Mouse (Mus musculus) layer of hippocampus, adult 18-20 months (tissue): ENCODE measurements at regions not wholly inside any gene's neighbourhood (a gene's known extent, or its start where the extent isn't known, plus 50 kb on each side); places are given as distances from the start of the nearest gene placed in this dataset.

Experiments
- DNase-seq, 2 experiments: peaks; one replicate each; pipeline ENCODE4 v3.0.0; 2022; ENCODE audit warnings: low spot score in 2 of 2

DNA sequence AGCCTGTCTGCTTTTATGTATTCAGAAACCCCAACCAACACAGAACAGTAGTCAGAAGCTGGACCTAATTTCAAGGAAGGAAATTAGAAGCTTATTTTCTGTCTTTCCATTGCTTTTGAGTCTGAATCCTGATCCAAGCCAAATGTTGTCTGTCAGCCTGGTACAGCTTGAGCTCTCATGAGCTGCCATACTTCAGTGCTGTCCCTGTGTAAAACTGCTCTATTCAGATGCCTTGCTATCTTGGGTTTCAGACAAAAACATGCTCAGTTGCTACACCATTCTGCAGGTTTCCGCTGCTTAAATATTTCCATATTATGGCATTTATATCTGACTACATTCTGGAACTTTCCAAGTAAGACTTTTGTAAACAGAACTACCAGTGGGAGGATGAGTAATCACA, 1403.2 kb downstream of the Epha7 start:
- peak; percentile 36 to 70 for DNase-seq

GRCm38 (mm10) chr4:30227139-30227538, 1414.2 kb downstream of the Epha7 start:
- DNase-seq: no peak

- peak; percentile 1 to 25 for DNase-seq
Measured at GRCm38 (mm10) chr4:30262101-30262500, 1449.2 kb downstream of the Epha7 start.

- DNase-seq: no peak
Measured at GRCm38 (mm10) chr4:30268026-30268425, 1455.1 kb downstream of the Epha7 start.

DNA sequence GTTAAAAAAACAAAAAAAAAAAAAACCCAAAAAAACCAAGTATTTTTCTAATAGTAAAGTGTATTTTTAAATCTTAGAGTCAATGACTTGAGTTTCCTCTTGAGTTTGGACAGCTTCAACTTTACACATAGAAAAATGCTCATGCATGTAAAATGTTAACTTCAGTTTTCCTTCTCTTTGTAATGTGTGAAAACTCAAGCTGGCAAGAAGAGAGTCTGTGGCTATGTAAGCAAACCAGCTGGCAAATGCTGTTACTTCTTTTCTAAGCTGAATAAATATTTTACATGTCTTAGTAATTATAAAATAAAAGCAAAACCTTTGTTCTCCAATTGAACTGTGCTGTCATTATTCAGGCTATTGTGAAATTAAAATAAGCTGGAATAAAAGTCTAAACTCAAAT, 1457.1 kb downstream of the Epha7 start:
- no peak for DNase-seq

DNA sequence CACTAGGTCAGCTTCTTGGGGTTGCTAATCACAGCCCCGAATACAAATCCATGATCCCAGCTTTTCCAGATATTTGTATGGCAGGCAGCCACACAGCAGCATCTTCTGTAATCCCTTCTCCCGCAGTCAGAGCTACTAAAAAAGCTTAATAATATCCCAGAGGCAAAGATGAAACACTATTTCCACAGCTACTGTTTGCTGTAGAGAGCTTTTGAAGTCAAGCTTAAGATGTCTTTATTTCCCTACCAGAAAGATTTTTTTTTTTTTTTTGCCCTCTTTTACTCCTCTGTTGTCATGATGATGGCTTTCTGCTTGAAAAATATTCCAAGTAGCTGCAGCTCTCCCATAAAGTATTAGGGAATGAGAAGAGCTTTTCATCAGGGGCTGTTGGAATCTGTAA, 1499.5 kb downstream of the Epha7 start:
- no peak for DNase-seq

GRCm38 (mm10) chr4:30312956-30313355, 1500.0 kb downstream of the Epha7 start:
- no peak for DNase-seq

DNA sequence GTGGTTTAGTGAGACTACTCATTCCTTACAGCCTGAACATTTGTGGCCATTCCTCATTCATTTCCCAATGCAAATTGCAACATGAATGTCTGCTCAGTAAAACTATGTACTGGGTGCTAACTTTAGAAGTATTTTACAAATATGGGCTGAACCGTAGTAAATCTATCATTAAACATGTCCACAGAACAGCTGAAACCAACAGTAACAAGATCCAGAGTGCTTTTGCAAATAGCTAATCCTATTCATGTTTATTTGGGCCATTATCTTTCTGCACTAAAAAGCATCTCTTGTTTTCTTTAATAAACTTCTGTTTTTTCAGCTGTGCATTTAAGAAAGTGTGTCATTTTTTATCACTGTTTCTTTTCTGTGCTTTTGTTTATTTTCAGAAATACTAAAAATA, 1502.4 kb downstream of the Epha7 start:
- DNase-seq: no peak

DNA sequence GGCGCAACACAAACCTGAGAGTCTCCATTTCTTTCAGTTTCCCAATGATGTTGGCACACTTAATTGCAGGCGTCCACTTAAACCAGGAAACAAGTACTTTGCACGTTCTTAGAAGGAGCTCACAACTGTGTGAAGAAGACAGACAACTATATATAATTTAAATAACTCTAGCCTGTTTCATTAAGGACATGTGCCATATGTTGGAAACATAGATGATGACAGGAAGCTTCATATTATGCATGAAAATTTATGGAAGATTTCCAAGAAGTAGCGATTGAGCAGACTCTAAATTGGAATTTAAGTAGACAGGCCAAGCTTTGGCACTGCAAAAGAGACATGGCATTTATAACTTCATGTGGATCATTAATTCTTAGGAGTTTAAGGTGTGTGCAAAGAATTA, 1504.1 kb downstream of the Epha7 start:
- no peak for DNase-seq

- no peak for DNase-seq
Measured at GRCm38 (mm10) chr4:30320038-30320437, 1507.1 kb downstream of the Epha7 start.

DNA sequence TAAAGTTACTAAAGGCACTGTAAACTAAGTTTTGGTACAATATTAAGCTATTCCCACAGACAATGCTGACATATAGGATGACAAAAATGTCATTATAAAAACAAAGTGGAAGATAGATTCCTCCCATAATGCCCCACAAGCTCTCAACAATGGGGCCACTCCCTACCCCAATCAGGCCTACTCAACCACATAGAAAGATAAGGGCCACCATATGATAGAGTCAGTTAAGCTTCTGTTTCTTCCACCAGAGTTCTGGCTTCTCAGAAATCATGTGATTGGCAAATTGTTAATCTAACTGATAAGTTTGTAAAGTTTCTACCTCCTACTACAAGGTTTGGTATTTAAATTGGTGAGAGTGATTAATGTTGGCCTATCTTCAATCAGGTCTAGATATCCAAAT, 1534.6 kb downstream of the Epha7 start:
- DNase-seq: no peak
